In the genomic region with DNA sequence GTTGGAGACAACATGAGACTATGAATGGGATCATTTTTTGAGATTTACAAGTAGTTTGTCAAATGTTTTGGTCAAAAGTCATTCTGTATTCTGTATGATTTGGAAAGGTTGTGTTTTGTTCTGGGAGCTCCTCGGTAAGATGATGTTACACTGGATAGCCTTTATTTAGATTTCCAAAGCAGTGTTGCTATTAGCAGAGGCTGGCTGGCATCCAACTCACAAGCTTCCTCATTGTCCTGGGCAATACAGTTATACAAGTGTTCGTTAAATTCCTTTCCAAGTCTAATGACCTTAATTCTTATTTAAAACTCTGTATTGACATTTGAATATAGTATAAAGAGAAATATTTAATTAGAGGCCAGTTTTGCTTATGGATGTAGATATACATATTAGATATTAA, we compare ENCODE assay signal across 16 mouse cellular contexts. TPM values are rescaled to one million over a fixed set of nuclear protein-coding genes. Genes with fewer than 3 reads are reported as not detected.
A peak's percentile ranks its signal among the peaks of the same experiment; 100 is the strongest.
DNase-seq lines count a peak whose midpoint lies in the region; TF ChIP-seq lines count a peak whose summit lies in the region.
"Had no signal": no experiment of that assay in that cellular context is flagged by ENCODE, and none has a peak within 500 bp of the region (broad histone marks: within the 10 kb centered on the region; RNA-seq: fewer than 3 reads in every experiment).

No protein-coding gene starts in this region.

- 0 out of 2 replicates have a peak, but pooled peaks cover 5% of the 10 kb centered on the region for H3K4me1 ChIP-seq in heart, embryonic 10.5 days
- peaks cover 5% of the 10 kb centered on the region for H3K4me1 ChIP-seq in heart, adult 2 months (ENCODE audit: control insufficient read depth, insufficient read depth, low read length)
- H3K4me1 ChIP-seq in brown adipose tissue, adult 24 weeks (ENCODE audit: control insufficient read depth, insufficient read depth, insufficient read length, low read length): peaks cover 22% of the 10 kb centered on the region
- H3K4me1 ChIP-seq: embryonic facial prominence, embryonic 13.5 days; stomach, embryonic 15.5 days had no signal

- peaks cover 4% of the 10 kb centered on the region; the same call in 1 of the 2 replicates for H3K9me3 ChIP-seq in heart, embryonic 10.5 days
- H3K9me3 ChIP-seq: stomach, embryonic 15.5 days had no signal

- H3K27ac ChIP-seq in heart, embryonic 10.5 days: no peak overlapping the region
- H3K27ac ChIP-seq in heart, adult 2 months: no peak overlapping the region; the same call in 1 of the 2 replicates
- peak overlapping the region; percentile 47; the same call in 1 of the 2 replicates for H3K27ac ChIP-seq in brown adipose tissue, adult 24 weeks (replicated peaks; ENCODE audit: low read depth, low read length)
- H3K27ac ChIP-seq: embryonic facial prominence, embryonic 13.5 days; stomach, embryonic 15.5 days had no signal

- TF ChIP-seq EP300 in heart, adult 2 months (IDR thresholded peaks at IDR 0.05; ENCODE audit: insufficient read depth, low read depth, low read length): no peak

- H3K27me3 ChIP-seq in heart, embryonic 10.5 days (ENCODE audit: insufficient read depth, poor library complexity, severe bottlenecking): no peaks in the 10 kb centered on the region
- no peaks in the 10 kb centered on the region for H3K27me3 ChIP-seq in heart, adult 2 months (ENCODE audit: control insufficient read depth, insufficient read depth, low read length)
- H3K27me3 ChIP-seq: embryonic facial prominence, embryonic 13.5 days; stomach, embryonic 15.5 days had no signal

- no peak overlapping the region for H3K4me3 ChIP-seq in heart, embryonic 10.5 days
- no peak overlapping the region for H3K4me3 ChIP-seq in heart, adult 2 months
- no peak overlapping the region for H3K4me3 ChIP-seq in brown adipose tissue, adult 24 weeks (ENCODE audit: insufficient read depth, low read depth, low read length)
- H3K4me3 ChIP-seq: embryonic facial prominence, embryonic 13.5 days; stomach, embryonic 15.5 days had no signal

- intact Hi-C loops in heart, adult 2 months (cut with DNase I): no loop called here

- H3K79me2 ChIP-seq in heart, adult 2 months (replicated peaks; ENCODE audit: control insufficient read depth, insufficient read depth, low read length): no peaks in the 10 kb centered on the region

- no peak for TF ChIP-seq POLR2A in heart, adult 2 months (IDR thresholded peaks at IDR 0.05; ENCODE audit: insufficient read depth, low read depth, low read length)

- H3K36me3 ChIP-seq in heart, embryonic 10.5 days: no peaks in the 10 kb centered on the region
- peaks cover 5% of the 10 kb centered on the region for H3K36me3 ChIP-seq in heart, adult 2 months (ENCODE audit: control insufficient read depth, insufficient read depth, low read length)
- H3K36me3 ChIP-seq: embryonic facial prominence, embryonic 13.5 days; stomach, embryonic 15.5 days had no signal

- no peak for TF ChIP-seq CTCF in heart, adult 2 months (IDR thresholded peaks at IDR 0.05)

- DNase-seq in heart, embryonic 10.5 days (ENCODE audit: low spot score): peak; percentile 39
- DNase-seq in heart, adult 2 months: no peak
- peak; percentile 63 for DNase-seq in lung, postnatal 14 days
- no peak for DNase-seq in lung, postnatal 25 days (ENCODE audit: low spot score)
- DNase-seq in gastrocnemius, postnatal 4 days (ENCODE audit: low spot score in 2 of 2): no peak
- DNase-seq in adrenal gland, adult 18-20 months (ENCODE audit: low spot score in 2 of 2): no peak
- DNase-seq: adrenal gland, adult 2 months; B cell, adult 2 months; cerebellum, adult 9-11 months; forebrain, postnatal 0 days; kidney, adult 8-10 months; left cerebral cortex, postnatal 4 days; thymus, adult 18-20 months had no signal

- WGBS in heart, embryonic 10.5 days: 70% methylated on average over 2 of the region's 2 CpGs
- WGBS in heart, adult 2 months: 6% methylated on average over 2 of the region's 2 CpGs

- no peak overlapping the region for H3K9ac ChIP-seq in heart, adult 2 months (ENCODE audit: low read depth, low read length)
- H3K9ac ChIP-seq: embryonic facial prominence, embryonic 13.5 days; forebrain, postnatal 0 days; stomach, embryonic 15.5 days had no signal

RNA-seq across cellular contexts. Expression of gene Adora2a, which starts 28.6 kb away (rescaled TPM):
- 3.5 and 3.6 TPM in 2 replicates for polyA plus RNA-seq in heart, embryonic 10.5 days (2016; fragmentation: Nextera tagmentation; extraction: Ambion mirVana)
- total RNA-seq in heart, adult 2 months (2021): 1 to 10 TPM; 7.1 to 7.2 TPM
- polyA plus RNA-seq in heart, adult 2 months (2012; rRNA removed): 14.3 and 18.1 TPM in 2 replicates
- polyA plus RNA-seq in brown adipose tissue, adult 24 weeks (2012; ENCODE audit: insufficient read depth, insufficient read length, missing spikeins): 3.8 and 5.0 TPM in 2 replicates
- 1 to 10 TPM; 4.4 to 5.5 TPM for total RNA-seq in gastrocnemius, postnatal 4 days (2021)
- 1 to 10 TPM; 1.8 to 4.3 TPM for total RNA-seq in adrenal gland, adult 18-20 months (2021)

RNA-seq across cellular contexts. Expression of gene Upb1, which starts 55.6 kb away (rescaled TPM):
- polyA plus RNA-seq in heart, embryonic 10.5 days (2016; fragmentation: Nextera tagmentation; extraction: Ambion mirVana): 0.10 and 1.6 TPM in 2 replicates
- under 1 TPM; 0.70 to 0.89 TPM for total RNA-seq in heart, adult 2 months (2021)
- polyA plus RNA-seq in heart, adult 2 months (2012; rRNA removed): 0.35 and 0.70 TPM in 2 replicates
- 2.1 TPM in 1 of 2 replicates, not detected in the other for polyA plus RNA-seq in brown adipose tissue, adult 24 weeks (2012; ENCODE audit: insufficient read depth, insufficient read length, missing spikeins)
- total RNA-seq in gastrocnemius, postnatal 4 days (2021): under 1 TPM; 0.29 to 0.39 TPM
- total RNA-seq in adrenal gland, adult 18-20 months (2021): 1 to 10 TPM; 1.1 to 1.5 TPM

Comparison
In these comparisons a context has a peak if more than half of its experiments do, and no peak if none do; other contexts are left out.
1. DNase-seq: peak in heart, embryonic 10.5 days (single experiment) and lung, postnatal 14 days (single experiment); none in heart, adult 2 months (0 of 2), lung, postnatal 25 days (single experiment), gastrocnemius, postnatal 4 days (0 of 2) and adrenal gland, adult 18-20 months (0 of 2).